Mouse (Mus musculus): ENCODE measurements around the gene Cox5b. TPM values are rescaled to one million over a fixed set of nuclear protein-coding genes. Genes with fewer than 3 reads are reported as not detected.

Cox5b gene
- 69.1 TPM for polyA plus RNA-seq (2014; fragmentation: Illumina TruSeq; extraction: RNeasy Lipid Tissue Mini Kit (QIAGEN cat#74804); ENCODE audit: low replicate concordance)

DNA sequence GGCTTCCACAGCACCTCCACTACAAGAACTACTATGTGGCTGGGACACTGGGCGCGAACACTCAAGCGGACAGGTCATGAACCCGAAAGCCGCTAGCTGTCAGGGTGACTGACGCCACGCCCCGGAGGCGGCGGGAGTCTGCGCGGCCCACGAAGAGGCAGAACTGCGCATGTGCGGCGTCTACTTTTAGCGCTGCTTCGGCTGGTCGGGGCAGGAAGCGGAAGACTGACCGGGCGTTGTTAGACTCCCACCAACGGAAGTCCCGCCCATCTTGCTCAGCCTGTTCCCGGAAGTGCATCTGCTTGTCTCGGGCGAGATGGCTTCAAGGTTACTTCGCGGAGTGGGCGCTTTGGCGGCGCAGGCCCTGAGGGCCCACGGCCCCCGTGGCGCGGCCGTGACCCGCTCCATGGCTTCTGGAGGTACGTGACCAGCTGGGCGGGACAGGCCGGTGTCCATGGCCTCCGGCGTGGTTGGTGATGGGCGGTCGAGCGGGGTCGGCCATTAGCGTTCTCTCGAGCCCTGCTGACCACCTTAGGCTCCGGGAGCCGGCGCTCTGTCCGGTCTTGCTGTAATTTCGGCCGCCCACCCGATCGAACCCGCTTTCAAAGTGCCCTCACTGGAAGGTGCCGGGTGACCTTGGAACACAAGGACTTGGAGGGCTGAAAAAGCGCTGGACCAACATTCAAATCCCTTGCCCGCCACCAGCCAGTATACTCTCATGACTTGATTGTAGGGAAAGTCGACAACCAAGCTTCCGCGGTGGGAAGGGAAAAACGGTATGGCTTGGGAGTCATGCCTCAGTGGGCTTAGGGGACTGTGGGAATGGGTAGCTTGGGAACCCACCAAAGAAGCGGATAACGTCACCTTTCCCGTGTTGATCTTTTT is at the start of gene Cox5b:
TSS of gene Cox5b (plus strand) at position 179 of the 885 bp plus-strand sequence.

GRCm38 (mm10) chr1:36682620-36683355 is 8.5 kb upstream of the Cox5b start, which contains the start of gene Fam178b:
Gene Fam178b (minus strand): TSS chr1:36683183.

GRCm38 (mm10) chr1:36709854-36710280 is 18.6 kb downstream of the Cox5b start, which contains the start of gene 4933424G06Rik:
Gene 4933424G06Rik (plus strand): TSS chr1:36710149.

DNA sequence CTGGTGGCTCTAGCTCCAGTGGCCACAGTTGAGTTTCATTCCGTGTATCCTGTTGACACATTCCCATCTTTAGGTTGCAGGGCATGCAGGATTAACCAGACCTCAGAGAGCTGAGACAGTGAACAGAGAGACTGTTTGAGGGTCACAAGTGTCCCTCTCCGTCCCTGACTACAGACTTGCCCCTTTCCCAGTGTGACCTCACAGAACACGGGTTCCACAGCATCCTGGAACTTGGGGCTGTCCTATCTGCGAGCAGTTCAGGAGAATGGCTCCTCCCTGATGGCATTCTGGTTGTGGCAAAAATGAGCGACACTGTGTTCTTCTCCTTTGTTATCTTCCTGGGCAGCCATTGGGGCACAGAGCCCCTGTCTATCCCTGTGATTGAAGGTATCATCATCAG is 23.1 kb downstream of the Cox5b start, which contains the start of gene Actr1b:
TSS of gene Actr1b (minus strand) at position 112 of the 400 bp plus-strand sequence.

Other genes with a start within 250 kb of the Cox5b start
- gene Lman2l, start 246.2 kb upstream of the Cox5b start, polyA plus RNA-seq (2014; fragmentation: Illumina TruSeq; extraction: RNeasy Lipid Tissue Mini Kit (QIAGEN cat#74804); ENCODE audit: low replicate concordance): 2.9 TPM
- 13.8 TPM for gene Cnnm4, start 219.8 kb upstream of the Cox5b start, polyA plus RNA-seq (2014; fragmentation: Illumina TruSeq; extraction: RNeasy Lipid Tissue Mini Kit (QIAGEN cat#74804); ENCODE audit: low replicate concordance)
- 3.8 TPM for gene Cnnm3, start 179.6 kb upstream of the Cox5b start, polyA plus RNA-seq (2014; fragmentation: Illumina TruSeq; extraction: RNeasy Lipid Tissue Mini Kit (QIAGEN cat#74804); ENCODE audit: low replicate concordance)
- not detected for gene Ankrd23, start 154.6 kb upstream of the Cox5b start, polyA plus RNA-seq (2014; fragmentation: Illumina TruSeq; extraction: RNeasy Lipid Tissue Mini Kit (QIAGEN cat#74804); ENCODE audit: low replicate concordance)
- gene Gm42417, start 152.0 kb upstream of the Cox5b start, polyA plus RNA-seq (2014; fragmentation: Illumina TruSeq; extraction: RNeasy Lipid Tissue Mini Kit (QIAGEN cat#74804); ENCODE audit: low replicate concordance): not detected
- 1.0 TPM for gene Ankrd39, start 144.0 kb upstream of the Cox5b start, polyA plus RNA-seq (2014; fragmentation: Illumina TruSeq; extraction: RNeasy Lipid Tissue Mini Kit (QIAGEN cat#74804); ENCODE audit: low replicate concordance)
- 0.19 TPM for gene Sema4c, start 133.1 kb upstream of the Cox5b start, polyA plus RNA-seq (2014; fragmentation: Illumina TruSeq; extraction: RNeasy Lipid Tissue Mini Kit (QIAGEN cat#74804); ENCODE audit: low replicate concordance)
- not detected for gene Fam178b, start 8.3 kb upstream of the Cox5b start, polyA plus RNA-seq (2014; fragmentation: Illumina TruSeq; extraction: RNeasy Lipid Tissue Mini Kit (QIAGEN cat#74804); ENCODE audit: low replicate concordance)
- not detected for gene 4933424G06Rik, start 18.7 kb downstream of the Cox5b start, polyA plus RNA-seq (2014; fragmentation: Illumina TruSeq; extraction: RNeasy Lipid Tissue Mini Kit (QIAGEN cat#74804); ENCODE audit: low replicate concordance)
- gene Actr1b, start 23.0 kb downstream of the Cox5b start, polyA plus RNA-seq (2014; fragmentation: Illumina TruSeq; extraction: RNeasy Lipid Tissue Mini Kit (QIAGEN cat#74804); ENCODE audit: low replicate concordance): 8.6 TPM
- not detected for gene Zap70, start 70.3 kb downstream of the Cox5b start, polyA plus RNA-seq (2014; fragmentation: Illumina TruSeq; extraction: RNeasy Lipid Tissue Mini Kit (QIAGEN cat#74804); ENCODE audit: low replicate concordance)

Data from small intestine, adult 10 weeks (tissue).